Mouse (Mus musculus): ENCODE measurements at regions not wholly inside any gene's neighbourhood (a gene's known extent, or its start where the extent isn't known, plus 50 kb on each side); places are given as distances from the start of the nearest gene placed in this dataset.

DNA sequence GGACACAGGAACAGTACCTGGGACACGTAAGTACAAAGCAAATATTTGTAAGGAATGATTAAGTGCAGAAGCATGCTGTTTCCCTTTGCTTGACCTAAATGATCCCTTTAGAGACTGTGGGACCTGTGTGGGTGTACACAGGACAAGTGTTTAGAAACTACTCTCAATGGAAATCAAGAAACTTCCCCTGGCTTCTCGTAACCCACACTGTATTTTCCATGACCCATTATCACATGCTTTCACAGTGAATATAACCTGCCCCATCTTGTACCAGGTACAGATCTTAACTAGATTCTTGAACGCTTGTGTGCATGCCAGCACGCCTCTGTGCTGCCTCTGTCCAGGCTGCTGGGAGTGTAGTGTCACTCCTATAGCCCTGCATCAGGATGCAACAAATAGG, 177.8 kb upstream of the Ahr start:
- no peak for DNase-seq

- no peak for DNase-seq
These were observed 176.8 kb upstream of the Ahr start for GRCm38 (mm10) chr12:35711549-35712070.

- no peak for DNase-seq
These were observed 175.5 kb upstream of the Ahr start for GRCm38 (mm10) chr12:35710323-35710722.

- DNase-seq = no peak
These were observed 168.6 kb upstream of the Ahr start for GRCm38 (mm10) chr12:35703479-35703878.

DNA sequence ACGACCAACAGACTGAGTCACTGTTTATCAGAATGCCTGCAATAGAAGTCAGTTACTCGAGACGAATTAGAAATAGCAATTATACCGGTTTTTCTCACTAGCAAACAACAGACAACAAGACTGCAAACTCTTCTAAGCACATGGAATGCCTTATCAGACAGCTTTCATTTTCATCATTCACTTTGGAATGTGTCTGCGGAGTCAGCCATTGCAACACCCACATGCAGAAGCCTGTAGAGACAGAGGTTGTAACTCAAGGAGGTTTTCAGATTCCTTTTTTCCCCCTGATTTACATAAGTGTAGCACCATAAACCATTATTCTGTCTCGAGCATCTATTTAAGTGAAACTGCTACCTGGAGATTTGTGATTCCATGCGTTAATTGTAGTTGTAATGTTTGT, 167.8 kb upstream of the Ahr start:
- no peak for DNase-seq

DNA sequence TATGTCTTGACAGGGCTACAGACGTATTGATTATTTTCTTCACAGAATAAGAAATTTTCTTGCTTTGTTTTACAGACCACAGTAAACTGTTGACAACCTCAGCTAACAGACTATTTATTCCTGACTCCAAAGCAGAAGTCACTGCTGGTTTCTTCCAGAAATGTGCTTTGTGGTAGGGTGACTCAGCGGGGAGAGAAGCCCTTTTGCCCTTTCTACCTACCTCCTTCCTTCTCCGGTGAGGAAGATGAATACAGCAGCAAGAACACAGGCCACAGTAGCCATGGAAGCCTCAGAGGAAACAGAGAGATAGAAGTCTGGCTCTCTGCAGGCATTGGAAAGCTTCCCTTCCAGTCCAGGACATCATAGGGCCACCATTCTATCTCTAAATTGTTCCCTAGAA, 159.4 kb upstream of the Ahr start:
- no peak for DNase-seq

GRCm38 (mm10) chr12:35690914-35691313, 156.1 kb upstream of the Ahr start:
- DNase-seq = no peak

DNA sequence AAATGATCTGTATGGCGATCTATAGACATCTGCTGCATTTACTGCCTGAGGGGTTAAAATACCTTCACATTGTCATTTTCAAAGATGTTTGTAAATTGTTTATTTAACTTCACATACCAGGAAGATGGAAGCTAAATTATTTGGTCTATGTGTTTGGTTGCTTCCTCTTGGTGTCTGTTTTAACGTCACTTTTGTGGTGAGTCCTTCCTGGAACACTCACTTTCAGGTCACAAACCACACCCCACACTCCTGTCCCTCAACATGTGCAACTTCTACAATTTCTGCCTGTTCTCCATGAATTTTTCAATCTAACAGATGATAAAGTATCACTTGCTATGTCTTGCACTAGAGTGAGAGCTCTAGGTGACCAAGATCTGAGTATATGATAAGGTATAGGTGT, 151.4 kb upstream of the Ahr start:
- DNase-seq = no peak

DNA sequence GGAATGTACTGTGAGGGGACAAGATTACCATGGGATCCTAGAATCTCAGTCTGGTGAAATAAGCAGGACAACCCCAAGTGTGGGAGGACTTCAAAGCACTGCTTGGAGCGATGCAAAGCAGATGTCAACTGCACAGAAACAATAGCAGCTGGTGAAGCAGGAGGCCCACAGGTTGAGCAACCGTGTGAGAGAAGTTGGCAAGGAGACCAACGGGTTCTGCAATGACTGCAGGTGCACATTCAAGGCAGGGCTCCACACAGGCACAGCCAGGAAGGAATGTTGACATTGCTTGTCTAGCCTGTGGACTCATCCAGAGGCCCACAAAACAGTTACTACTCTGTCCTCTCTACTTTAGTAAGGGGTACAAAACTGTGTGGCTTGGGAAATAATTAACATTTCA, 150.4 kb upstream of the Ahr start:
- no peak for DNase-seq

- no peak for DNase-seq
These were observed 147.1 kb upstream of the Ahr start for GRCm38 (mm10) chr12:35681864-35682449.

DNA sequence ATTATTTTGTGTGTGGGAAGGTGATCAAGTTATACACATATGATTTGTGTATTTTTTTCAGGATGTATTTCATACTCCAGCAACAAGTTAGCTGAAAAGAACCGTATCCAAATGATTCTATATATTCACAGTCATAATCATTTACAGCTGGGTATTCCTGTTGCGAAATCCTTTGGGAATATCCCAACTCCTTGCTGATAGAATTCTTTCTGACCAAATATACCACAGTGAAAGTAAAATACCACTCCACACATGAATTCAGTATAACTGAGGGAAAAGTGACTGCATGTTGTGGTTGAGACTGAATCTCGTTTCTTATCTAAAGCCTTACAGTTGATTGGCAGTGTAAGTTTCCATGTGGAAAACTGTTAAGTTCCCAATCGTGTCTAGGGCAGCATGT, 145.1 kb upstream of the Ahr start:
- DNase-seq = no peak

DNA sequence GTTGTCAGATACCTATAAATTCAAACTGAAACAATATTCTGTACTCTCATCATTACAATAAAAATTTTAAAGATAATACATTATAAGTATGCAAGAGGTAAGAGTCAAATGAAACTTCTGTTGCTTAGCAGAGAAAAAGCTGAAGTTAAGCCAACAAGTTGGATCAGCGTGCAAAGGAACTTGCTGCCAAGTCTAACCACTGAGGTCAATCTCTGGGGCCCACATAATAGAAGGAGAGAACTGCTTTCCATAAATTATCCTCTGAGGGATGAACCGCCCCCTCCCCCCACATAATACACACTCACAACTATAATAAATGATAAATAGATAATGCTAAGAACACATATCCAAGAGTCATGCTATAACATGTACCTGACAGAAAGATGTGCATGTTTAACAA, 144.2 kb upstream of the Ahr start:
- no peak for DNase-seq

GRCm38 (mm10) chr12:35674487-35674886, 139.6 kb upstream of the Ahr start:
- peak; percentile 73 to 89 for DNase-seq

DNA sequence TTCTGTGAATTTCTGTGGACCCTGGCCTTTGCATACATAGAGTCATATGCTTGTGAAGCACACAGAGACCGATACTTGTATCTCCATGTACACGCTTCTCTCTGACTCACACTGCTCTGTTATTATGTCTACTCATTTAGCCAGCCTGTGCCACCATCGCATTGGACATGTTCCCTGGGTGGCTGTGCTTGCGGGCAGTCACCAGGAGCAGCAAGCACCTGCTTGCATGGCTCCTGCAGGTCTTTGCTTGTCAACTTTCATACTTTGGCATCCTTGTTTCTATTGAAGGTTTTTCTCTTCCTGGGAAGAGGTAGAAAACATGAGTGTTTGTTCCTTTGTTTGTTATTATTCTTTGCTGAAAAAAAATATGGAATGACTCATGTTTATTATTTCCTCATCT, 136.1 kb upstream of the Ahr start:
- no peak for DNase-seq

DNA sequence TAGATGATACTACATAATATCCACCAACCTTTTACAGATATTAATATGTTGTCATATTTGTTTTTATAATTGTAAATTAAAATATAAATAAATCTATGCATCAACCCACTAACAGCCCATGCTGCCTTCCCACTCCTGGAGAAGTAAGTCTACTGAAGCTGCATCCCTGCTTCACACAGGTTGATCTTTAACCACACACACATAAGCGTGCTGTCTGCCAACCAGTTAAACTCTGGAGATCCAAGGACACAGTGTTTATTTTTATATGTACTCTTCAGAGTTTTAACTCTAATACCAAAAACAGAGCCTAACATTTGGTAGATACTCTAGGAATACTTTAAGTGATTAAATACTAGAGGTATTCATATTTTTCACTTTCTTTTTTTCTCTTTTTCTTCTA, 133.9 kb upstream of the Ahr start:
- DNase-seq = no peak

- no peak for DNase-seq
These were observed 132.9 kb upstream of the Ahr start for GRCm38 (mm10) chr12:35667705-35668104.

- DNase-seq = no peak
These were observed 132.4 kb upstream of the Ahr start for GRCm38 (mm10) chr12:35667218-35667617.

DNA sequence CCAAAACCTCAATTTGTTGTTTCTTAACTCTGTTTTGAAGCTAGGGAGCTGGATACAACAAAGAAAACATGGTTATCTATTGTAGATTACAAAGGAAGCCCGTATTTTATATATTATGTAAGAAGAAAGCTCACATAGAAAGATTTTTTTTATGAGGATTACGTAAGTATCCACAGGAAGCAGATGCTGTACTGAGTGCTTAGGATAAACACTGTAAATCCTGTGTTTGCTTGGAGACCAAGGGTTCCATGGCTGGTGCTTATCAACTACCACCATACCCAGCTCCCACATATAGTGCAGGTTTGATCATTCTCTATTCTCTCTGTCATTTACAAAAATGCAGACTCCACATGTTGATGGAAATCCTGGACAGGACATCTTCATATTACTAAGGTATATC, 131.2 kb upstream of the Ahr start:
- no peak for DNase-seq

DNA sequence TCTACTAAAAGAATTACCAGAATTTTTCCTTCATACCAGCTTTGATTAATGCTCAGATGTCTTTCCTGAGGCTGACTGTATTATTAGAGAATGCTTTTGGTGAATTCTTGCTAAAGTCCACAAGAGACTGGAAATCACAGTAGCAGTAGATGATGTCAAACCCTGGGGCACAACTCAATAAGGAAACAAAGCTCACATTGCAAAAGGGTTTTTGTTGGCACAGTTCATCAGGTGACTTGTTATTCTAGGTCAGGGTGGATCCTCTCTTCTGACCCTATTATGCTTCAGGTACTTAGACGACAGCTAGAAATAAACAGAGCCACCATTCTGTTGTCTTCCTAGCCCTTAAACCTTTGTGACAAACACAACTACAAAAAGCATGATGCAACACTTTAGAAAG, 128.2 kb upstream of the Ahr start:
- DNase-seq = no peak

- DNase-seq = no peak
These were observed 121.7 kb upstream of the Ahr start for GRCm38 (mm10) chr12:35656563-35656962.

GRCm38 (mm10) chr12:35649772-35650171, 114.9 kb upstream of the Ahr start:
- DNase-seq = no peak

- no peak for DNase-seq
These were observed 107.6 kb upstream of the Ahr start for GRCm38 (mm10) chr12:35642473-35642872.

- no peak for DNase-seq
These were observed 106.9 kb upstream of the Ahr start for GRCm38 (mm10) chr12:35641741-35642140.

DNA sequence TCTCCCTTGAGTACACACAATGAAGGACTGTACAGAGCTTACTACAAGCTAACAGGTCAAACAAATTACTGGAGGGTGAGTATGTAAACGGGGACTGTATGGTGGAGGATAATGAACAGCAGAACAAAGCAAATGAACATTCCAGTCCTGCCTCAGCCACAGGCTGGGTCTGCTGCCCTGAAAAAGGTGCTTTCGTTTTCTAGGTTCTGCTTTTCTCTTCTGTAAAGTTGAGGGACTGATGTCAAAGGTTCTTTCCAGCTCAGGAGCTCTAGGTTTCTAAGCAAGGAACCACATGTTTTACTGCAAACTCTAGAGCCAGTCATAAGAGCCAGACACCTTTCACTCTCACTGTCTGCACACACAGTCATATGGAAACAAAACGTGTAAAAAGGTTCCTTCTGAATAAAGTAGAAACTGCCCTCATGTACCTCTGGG, 106.1 kb upstream of the Ahr start:
- DNase-seq = no peak

DNA sequence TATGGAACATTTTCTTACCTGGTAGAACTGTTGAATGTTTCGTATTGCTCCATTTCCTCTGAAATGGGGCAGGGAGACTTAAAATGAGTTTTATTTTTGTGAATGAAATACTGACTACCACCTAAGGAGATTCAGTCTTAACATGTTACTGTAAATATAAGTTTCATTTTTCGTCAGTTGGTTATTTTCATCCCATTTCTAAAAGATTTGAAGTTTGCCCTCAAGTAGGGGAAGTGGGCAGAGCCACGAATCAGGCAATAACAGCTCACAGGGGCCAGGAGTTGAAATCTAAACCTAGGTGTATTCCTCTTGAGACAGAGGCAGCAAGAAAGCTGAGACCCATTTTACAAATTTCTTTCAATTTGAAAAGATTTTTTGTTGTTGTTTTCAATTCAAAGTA, 88.6 kb upstream of the Ahr start:
- no peak for DNase-seq

- DNase-seq = no peak
These were observed 80.0 kb upstream of the Ahr start for GRCm38 (mm10) chr12:35614885-35615284.

Data from kidney, postnatal 25 days (tissue).